Mouse (Mus musculus) CH12.LX (cell line): ENCODE data around the gene Hlx.

Experiments used
- EP300 ChIP-seq: IDR thresholded peaks from 2 replicates; pipeline ENCODE4 v1.6.1; 2011; ENCODE audit warnings: low read length, improper control_type of control experiment
- POLR2A ChIP-seq: IDR thresholded peaks from 2 replicates; pipeline ENCODE4 v1.6.1; 2011; ENCODE audit warnings: low read depth, mild to moderate bottlenecking, improper control_type of control experiment, low read length
- USF1 ChIP-seq: IDR thresholded peaks from 2 replicates; pipeline ENCODE4 v1.6.1; 2014; ENCODE audit warnings: low read depth, mild to moderate bottlenecking, inconsistent platforms, low read length, improper control_type of control experiment
- ZC3H11A ChIP-seq: IDR thresholded peaks from 2 replicates; pipeline ENCODE4 v1.6.1; 2012; ENCODE audit warnings: low read depth, mild to moderate bottlenecking, inconsistent platforms, low read length, improper control_type of control experiment

DNA sequence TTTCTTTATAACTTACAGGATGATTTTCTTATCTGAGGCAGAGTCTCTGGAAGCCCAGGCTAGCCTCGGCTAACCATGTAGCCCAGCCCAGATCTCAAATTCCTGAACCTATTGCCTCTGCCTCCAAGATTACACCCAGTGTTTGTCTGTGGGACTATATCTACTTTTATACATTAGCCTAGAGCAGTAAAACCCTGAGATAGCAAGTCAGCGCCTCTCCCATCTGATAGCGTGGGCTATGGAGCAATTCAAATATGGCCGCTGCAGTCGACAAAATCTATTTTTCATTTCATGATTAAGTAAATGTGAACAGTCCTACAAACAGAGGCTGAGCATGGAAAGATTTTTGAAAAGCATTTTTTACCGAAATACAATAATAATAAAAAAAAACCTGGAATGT is 16.7 kb downstream of the Hlx start:
- no peak for TF ChIP-seq EP300
- TF ChIP-seq ZC3H11A, result no peak
- no peak for TF ChIP-seq POLR2A
- TF ChIP-seq USF1, result no peak
